Mouse (Mus musculus): ENCODE measurements around the gene Mettl16.

Gene Mettl16

GRCm38 (mm10) chr11:74772386-74772785 lies 1.8 kb downstream of the Mettl16 start:
- no peak for DNase-seq (ENCODE audit: low spot score)

- no peak for DNase-seq (ENCODE audit: low spot score)
Measured at GRCm38 (mm10) chr11:74792874-74793273, 22.2 kb downstream of the Mettl16 start.

GRCm38 (mm10) chr11:74800658-74801057 lies 30.0 kb downstream of the Mettl16 start:
- DNase-seq (ENCODE audit: low spot score) = no peak

- DNase-seq (ENCODE audit: low spot score) = no peak
Measured at GRCm38 (mm10) chr11:74804081-74804627, 33.5 kb downstream of the Mettl16 start.

GRCm38 (mm10) chr11:74807246-74807882 lies 36.7 kb downstream of the Mettl16 start:
- no peak for DNase-seq (ENCODE audit: low spot score)

- no peak for DNase-seq (ENCODE audit: low spot score)
Measured at GRCm38 (mm10) chr11:74808251-74808853, 37.7 kb downstream of the Mettl16 start.

GRCm38 (mm10) chr11:74810134-74810533 lies 39.5 kb downstream of the Mettl16 start:
- DNase-seq (ENCODE audit: low spot score) = no peak

- DNase-seq (ENCODE audit: low spot score) = peak; percentile 44
Measured at GRCm38 (mm10) chr11:74811027-74811426, 40.4 kb downstream of the Mettl16 start.

- no peak for DNase-seq (ENCODE audit: low spot score)
Measured at GRCm38 (mm10) chr11:74811538-74811937, 40.9 kb downstream of the Mettl16 start.

GRCm38 (mm10) chr11:74815795-74816194 lies 45.2 kb downstream of the Mettl16 start:
- DNase-seq (ENCODE audit: low spot score) = no peak

- no peak for DNase-seq (ENCODE audit: low spot score)
Measured at GRCm38 (mm10) chr11:74820921-74821320, 50.3 kb downstream of the Mettl16 start.

- DNase-seq (ENCODE audit: low spot score) = peak; percentile 52
Measured at GRCm38 (mm10) chr11:74821463-74821862, 50.8 kb downstream of the Mettl16 start.

GRCm38 (mm10) chr11:74822746-74823440 lies 52.3 kb downstream of the Mettl16 start:
- DNase-seq (ENCODE audit: low spot score) = no peak

GRCm38 (mm10) chr11:74826151-74826550 lies 55.5 kb downstream of the Mettl16 start:
- no peak for DNase-seq (ENCODE audit: low spot score)

GRCm38 (mm10) chr11:74826702-74827101 lies 56.1 kb downstream of the Mettl16 start:
- DNase-seq (ENCODE audit: low spot score) = no peak

GRCm38 (mm10) chr11:74827791-74828403 lies 57.3 kb downstream of the Mettl16 start:
- DNase-seq (ENCODE audit: low spot score) = no peak

- no peak for DNase-seq (ENCODE audit: low spot score)
Measured at GRCm38 (mm10) chr11:74828404-74828931, 57.8 kb downstream of the Mettl16 start.

- no peak for DNase-seq (ENCODE audit: low spot score)
Measured at GRCm38 (mm10) chr11:74828965-74829550, 58.4 kb downstream of the Mettl16 start.

GRCm38 (mm10) chr11:74829812-74830211 lies 59.2 kb downstream of the Mettl16 start:
- peak; percentile 89 for DNase-seq (ENCODE audit: low spot score)

- peak; percentile 99 for DNase-seq (ENCODE audit: low spot score)
Measured at GRCm38 (mm10) chr11:74830256-74831161, 59.9 kb downstream of the Mettl16 start, which contains the start of gene Mnt. Gene Mnt, plus strand, starts transcription at chr11:74830920.

GRCm38 (mm10) chr11:74831191-74831605 lies 60.6 kb downstream of the Mettl16 start:
- peak; percentile 67 for DNase-seq (ENCODE audit: low spot score)
